Mouse (Mus musculus) ES-Bruce4 (cell line): ENCODE data around the gene Eif4e3.
A peak's percentile ranks its signal among the peaks of the same experiment; 100 is the strongest.

Source experiments
- CTCF ChIP-seq: IDR thresholded peaks from one replicate; pipeline ENCODE4 v1.8.1; 2011; ENCODE audit warnings: low read depth, low read length
- POLR2A ChIP-seq: IDR thresholded peaks from one replicate; pipeline ENCODE4 v1.8.1; 2011; ENCODE audit warnings: low read length; ENCODE audit not compliant: insufficient read depth

GRCm38 (mm10) chr6:99670481-99671119 is 4.0 kb upstream of the Eif4e3 start:
- TF ChIP-seq CTCF (peak; percentile 68), POLR2A (no peak)
